Mouse (Mus musculus) embryonic facial prominence, embryonic 15.5 days (tissue): ENCODE data around the gene Tmem259. TPM values are rescaled to one million over a fixed set of nuclear protein-coding genes. Genes with fewer than 3 reads are reported as not detected.
A peak's percentile ranks its signal among the peaks of the same experiment; 100 is the strongest.

Experiments
- ATAC-seq: fragments of 200-750 bp; cut with Nextera tagmentation; 2 replicates; pipeline ENCODE4 v1.8.0; 2017; ENCODE audit warnings: low read depth, moderate TSS enrichment; ENCODE audit not compliant: insufficient number of reproducible peaks, low FRiP score, low TSS enrichment
- H3K27ac ChIP-seq: fragments of 300-500 bp; sonication (generic); replicated peaks from 2 replicates; pipeline ENCODE4 v1.5.1; 2015; ENCODE audit warnings: mild to moderate bottlenecking, inconsistent platforms
- H3K27me3 ChIP-seq: fragments of 300-500 bp; sonication (generic); 2 replicates; pipeline ENCODE4 v1.6.1; 2015; ENCODE audit warnings: inconsistent platforms
- H3K36me3 ChIP-seq: fragments of 300-500 bp; sonication (generic); 2 replicates; pipeline ENCODE4 v1.6.1; 2015; ENCODE audit warnings: mild to moderate bottlenecking, inconsistent platforms
- H3K4me1 ChIP-seq: fragments of 300-500 bp; sonication (generic); 2 replicates; pipeline ENCODE4 v1.6.1; 2015; ENCODE audit warnings: inconsistent platforms
- H3K4me2 ChIP-seq: fragments of 300-500 bp; sonication (generic); replicated peaks from 2 replicates; pipeline ENCODE4 v1.6.1; 2015; ENCODE audit warnings: mild to moderate bottlenecking, inconsistent platforms
- H3K4me3 ChIP-seq: fragments of 300-500 bp; sonication (generic); replicated peaks from 2 replicates; pipeline ENCODE4 v1.5.1; 2015; ENCODE audit warnings: mild to moderate bottlenecking, inconsistent platforms
- H3K9ac ChIP-seq: fragments of 300-500 bp; sonication (generic); 2 replicates; pipeline ENCODE4 v1.6.1; 2015; ENCODE audit warnings: inconsistent platforms
- H3K9me3 ChIP-seq: fragments of 300-500 bp; sonication (generic); replicated peaks from 2 replicates; pipeline ENCODE4 v1.6.1; 2016; ENCODE audit warnings: inconsistent platforms
- WGBS: fragments of 180-500 bp; shearing (Covaris S2); methylation state at CpG from one replicate; pipeline ENCODE4 v1.1.7; 2015; 5-methylcytosine and 5-hydroxymethylcytosine counted together
- polyA plus RNA-seq: library from polyadenylated mRNA; unstranded; fragments of >200 nt; fragmentation: Nextera tagmentation; extraction: Ambion mirVana; gene quantifications from 2 replicates; pipeline ENCODE4 v1.2.1, GENCODE M21; 2015

Tmem259 gene
- polyA plus RNA-seq, 1 experiment from 2014 or later: 23.9 TPM

DNA sequence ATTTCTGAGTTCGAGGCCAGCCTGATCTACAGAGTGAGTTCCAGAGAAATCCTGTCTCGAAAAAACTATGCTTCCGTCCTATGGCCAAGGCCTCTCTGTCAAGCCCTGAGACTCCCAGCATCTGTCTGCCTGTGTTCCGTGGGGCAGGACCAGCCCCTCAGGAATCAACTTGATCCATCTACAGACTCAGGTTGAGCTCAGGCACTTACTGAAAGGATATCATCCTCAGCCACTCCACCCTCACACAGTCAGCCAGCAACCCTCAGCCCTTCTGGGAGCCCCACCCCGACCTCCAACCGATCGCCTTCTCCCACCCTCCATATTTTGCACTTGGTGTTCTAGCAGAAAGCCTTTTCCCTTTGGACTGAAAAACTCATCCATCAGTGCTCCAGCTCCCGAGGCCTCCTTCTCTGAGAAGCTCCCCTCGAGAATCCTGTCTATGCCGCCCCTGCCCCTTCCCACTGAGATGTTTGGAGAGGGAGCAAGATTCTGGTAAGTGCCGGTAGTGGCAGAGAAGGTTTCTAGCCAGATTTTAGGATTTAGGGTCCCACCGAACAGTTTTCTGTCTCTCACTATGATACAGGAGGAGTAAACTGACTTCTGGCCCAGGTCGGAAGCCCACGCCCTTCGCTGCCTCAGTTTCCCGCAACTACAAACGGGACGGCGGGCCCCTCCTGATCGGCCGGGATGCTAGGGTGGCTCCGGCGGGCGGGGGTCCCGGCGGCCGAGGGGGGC lies 3.8 kb upstream of the Tmem259 start:
- Histone ChIP-seq H3K27ac (peak overlapping the region; percentile 99), H3K9me3 (no peaks in the 10 kb centered on the region), H3K4me1 (peaks cover 56% of the 10 kb centered on the region), H3K27me3 (no peaks in the 10 kb centered on the region), H3K9ac (peak overlapping the region; percentile 86), H3K36me3 (peaks cover 23% of the 10 kb centered on the region), H3K4me3 (peak overlapping the region; percentile 90), H3K4me2 (peak overlapping the region; percentile 93)
- 7% methylated on average over 27 of the region's 27 CpGs for WGBS
- no peak for ATAC-seq

DNA sequence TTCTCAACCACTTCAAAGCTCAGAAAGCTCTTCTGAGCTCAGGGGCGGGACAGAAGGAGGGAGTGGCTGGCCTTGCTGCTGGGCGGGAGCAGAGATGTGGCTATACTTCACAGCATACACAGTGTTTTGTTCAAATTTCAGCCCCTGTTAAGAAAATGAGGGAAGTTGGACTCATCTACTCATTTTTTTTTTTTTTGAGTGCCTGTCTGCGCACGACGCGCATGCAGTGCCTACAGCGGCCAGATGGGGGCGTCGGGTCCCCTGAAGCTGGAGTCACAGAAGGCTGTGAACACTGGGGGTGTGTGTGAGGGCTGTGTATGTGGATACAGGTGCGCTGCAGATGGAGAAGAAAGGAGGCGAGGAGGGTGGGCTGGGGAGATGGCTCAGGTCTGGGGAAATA lies 2.8 kb upstream of the Tmem259 start:
- WGBS: 2% methylated on average over 11 of the region's 11 CpGs

DNA sequence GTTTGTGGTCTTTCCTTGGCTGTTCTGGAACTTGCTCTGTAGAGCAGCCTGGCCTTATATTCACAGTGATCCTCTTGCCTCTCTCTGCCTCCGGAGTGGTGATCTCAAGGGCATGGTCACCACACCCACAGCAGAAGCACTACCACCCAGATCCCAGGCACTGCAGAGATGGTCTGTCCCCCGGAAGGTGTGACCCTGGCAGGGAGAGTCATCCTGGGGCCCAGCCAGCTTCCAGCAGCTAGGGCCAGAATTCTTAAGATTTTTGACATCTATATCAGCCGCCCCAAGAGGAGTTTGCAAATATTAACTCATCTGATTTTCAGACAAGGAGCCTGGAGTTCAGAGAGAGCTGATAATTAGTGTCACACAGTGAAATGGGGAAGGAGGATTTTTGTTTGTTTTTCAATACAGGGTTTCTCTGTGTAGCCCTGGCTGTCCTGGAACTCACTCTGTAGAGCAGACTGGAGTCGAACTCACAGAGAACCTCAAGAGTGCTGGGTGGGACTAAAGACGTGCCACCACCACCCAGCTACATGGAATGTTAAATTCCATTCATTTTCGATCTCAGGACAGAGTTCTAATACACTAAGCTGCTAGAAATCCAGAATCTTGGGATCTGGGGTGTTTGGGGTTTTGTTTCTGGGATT lies 2.2 kb upstream of the Tmem259 start:
- H3K9ac ChIP-seq: no peak overlapping the region; the same call in 1 of the 2 replicates
- H3K4me1 ChIP-seq: peaks cover 69% of the 10 kb centered on the region
- ATAC-seq: no peak
- H3K4me2 ChIP-seq: peak overlapping the region; percentile 93
- 22% methylated on average over 6 of the region's 6 CpGs for WGBS
- peak overlapping the region; percentile 99 for H3K27ac ChIP-seq
- no peaks in the 10 kb centered on the region for H3K9me3 ChIP-seq
- H3K27me3 ChIP-seq: no peaks in the 10 kb centered on the region
- H3K4me3 ChIP-seq: peak overlapping the region; percentile 90
- H3K36me3 ChIP-seq: peaks cover 7% of the 10 kb centered on the region

More for the DNA sequence above, 2.8 kb upstream of the Tmem259 start:
- Histone ChIP-seq H3K4me3 (peak overlapping the region; percentile 90), H3K4me2 (peak overlapping the region; percentile 93), H3K27ac (peak overlapping the region; percentile 99), H3K9ac (no peak overlapping the region), H3K4me1 (peaks cover 64% of the 10 kb centered on the region), H3K36me3 (peaks cover 14% of the 10 kb centered on the region), H3K9me3 (no peaks in the 10 kb centered on the region), H3K27me3 (no peaks in the 10 kb centered on the region)
- no peak for ATAC-seq

- H3K4me1 ChIP-seq: peaks cover 69% of the 10 kb centered on the region
- WGBS: 3% methylated on average over 35 of the region's 35 CpGs
Measured at GRCm38 (mm10) chr10:79985334-79986231, 1.5 kb upstream of the Tmem259 start.

GRCm38 (mm10) chr10:79984871-79985270 lies 741 bp upstream of the Tmem259 start:
- no peaks in the 10 kb centered on the region for H3K9me3 ChIP-seq
- peaks cover 68% of the 10 kb centered on the region for H3K4me1 ChIP-seq
- under 1% methylated on average over 22 of the region's 22 CpGs for WGBS
- peak; percentile 94 for ATAC-seq
- H3K36me3 ChIP-seq: peaks cover 5% of the 10 kb centered on the region; the same call in 1 of the 2 replicates
- H3K4me2 ChIP-seq: peak overlapping the region; percentile 93
- no peaks in the 10 kb centered on the region for H3K27me3 ChIP-seq
- peak overlapping the region; percentile 99 for H3K27ac ChIP-seq
- peak overlapping the region; percentile 45 for H3K9ac ChIP-seq
- peak overlapping the region; percentile 78 for H3K4me3 ChIP-seq

More at GRCm38 (mm10) chr10:79985334-79986231, 1.5 kb upstream of the Tmem259 start:
- peaks cover 5% of the 10 kb centered on the region; the same call in 1 of the 2 replicates for H3K36me3 ChIP-seq
- ATAC-seq: no peak
- peak overlapping the region; percentile 78 for H3K4me3 ChIP-seq
- no peaks in the 10 kb centered on the region for H3K9me3 ChIP-seq
- no peaks in the 10 kb centered on the region for H3K27me3 ChIP-seq
- H3K4me2 ChIP-seq: peak overlapping the region; percentile 93
- peak overlapping the region; percentile 45 for H3K9ac ChIP-seq
- peak overlapping the region; percentile 99 for H3K27ac ChIP-seq

DNA sequence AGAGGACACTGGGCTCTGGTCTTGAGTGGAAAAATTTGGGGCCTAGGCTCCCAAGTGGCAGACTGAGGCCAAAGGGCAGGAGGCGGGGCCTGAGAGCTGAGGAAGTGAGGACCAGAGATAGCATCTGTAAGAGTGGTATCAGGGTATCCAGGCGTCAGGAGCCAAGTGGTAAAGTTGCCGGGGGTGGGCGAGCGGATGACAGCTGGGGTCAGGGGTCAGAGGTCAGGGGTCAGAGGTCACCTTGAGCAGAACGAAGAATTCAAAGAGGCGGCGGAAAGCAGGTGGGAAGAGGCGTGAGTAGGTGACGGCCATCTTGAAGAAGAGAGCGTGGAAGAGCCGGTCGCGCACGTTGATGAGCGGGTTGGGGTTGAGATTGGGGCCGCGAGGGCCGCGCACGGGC lies 460 bp downstream of the Tmem259 start:
- no peak for ATAC-seq
- peaks cover 58% of the 10 kb centered on the region for H3K4me1 ChIP-seq
- no peaks in the 10 kb centered on the region for H3K9me3 ChIP-seq
- peak overlapping the region; percentile 99 for H3K27ac ChIP-seq
- H3K36me3 ChIP-seq: peaks cover 10% of the 10 kb centered on the region
- H3K9ac ChIP-seq: peak overlapping the region; percentile 85
- H3K27me3 ChIP-seq: no peaks in the 10 kb centered on the region
- peak overlapping the region; percentile 78 for H3K4me3 ChIP-seq
- WGBS: 2% methylated on average over 21 of the region's 21 CpGs
- peak overlapping the region; percentile 93 for H3K4me2 ChIP-seq

DNA sequence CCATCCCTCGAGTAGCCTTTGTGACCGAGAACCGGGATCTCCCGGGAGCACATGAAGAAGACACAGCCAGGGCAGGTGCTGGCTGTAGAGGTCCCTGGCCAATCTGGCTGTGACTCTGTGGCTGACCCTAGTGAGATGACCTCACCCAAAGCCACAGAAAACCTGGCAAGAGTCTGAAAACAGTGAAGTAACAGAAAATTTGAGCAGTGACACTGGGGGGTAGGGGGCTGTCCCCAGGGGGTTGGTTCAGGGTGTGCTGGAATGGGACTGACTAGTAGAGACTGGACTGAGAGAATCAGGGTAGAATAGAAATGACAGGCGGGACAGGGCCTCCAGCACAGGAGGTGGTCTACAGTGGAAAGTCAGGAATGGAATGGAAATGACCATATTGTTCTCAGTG lies 925 bp downstream of the Tmem259 start:
- no peak for ATAC-seq
- Histone ChIP-seq H3K27ac (peak overlapping the region; percentile 99), H3K36me3 (peaks cover 15% of the 10 kb centered on the region), H3K4me3 (peak overlapping the region; percentile 78), H3K9me3 (no peaks in the 10 kb centered on the region), H3K4me1 (peaks cover 58% of the 10 kb centered on the region), H3K9ac (peak overlapping the region; percentile 85), H3K4me2 (peak overlapping the region; percentile 93), H3K27me3 (no peaks in the 10 kb centered on the region)
- WGBS: 71% methylated on average over 5 of the region's 5 CpGs

GRCm38 (mm10) chr10:79979401-79980155 lies 4.6 kb downstream of the Tmem259 start:
- H3K4me3 ChIP-seq: no peak overlapping the region
- H3K9ac ChIP-seq: no peak overlapping the region
- 91% methylated on average over 22 of the region's 22 CpGs for WGBS
- H3K4me1 ChIP-seq: peaks cover 32% of the 10 kb centered on the region
- no peak for ATAC-seq
- no peaks in the 10 kb centered on the region for H3K27me3 ChIP-seq
- no peak overlapping the region for H3K27ac ChIP-seq
- H3K9me3 ChIP-seq: 0 out of 2 replicates have a peak, but pooled peaks cover 5% of the 10 kb centered on the region
- H3K4me2 ChIP-seq: no peak overlapping the region
- H3K36me3 ChIP-seq: peaks cover 49% of the 10 kb centered on the region

DNA sequence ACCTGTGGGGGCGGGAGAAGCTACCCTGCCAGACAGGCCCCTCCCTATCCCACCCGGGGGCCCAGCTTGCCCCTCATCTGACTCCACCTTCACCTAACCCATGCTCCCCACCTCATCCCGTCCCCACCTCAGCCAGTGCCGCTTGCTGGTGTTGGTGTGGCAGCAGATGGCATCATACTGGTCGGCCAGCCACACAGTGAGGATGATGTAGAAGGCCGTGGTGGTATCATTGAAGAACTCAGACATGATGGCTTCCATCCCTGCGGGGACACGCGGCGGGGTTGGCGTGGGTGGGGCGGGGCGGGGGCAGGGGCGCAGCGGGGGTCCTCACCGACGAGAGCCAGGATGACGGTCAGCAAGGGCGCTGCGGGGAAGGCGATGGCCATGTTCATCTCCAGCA lies 6.1 kb downstream of the Tmem259 start:
- 0 out of 2 replicates have a peak, but pooled peaks cover 5% of the 10 kb centered on the region for H3K9me3 ChIP-seq
- H3K9ac ChIP-seq: no peak overlapping the region
- 97% methylated on average over 21 of the region's 21 CpGs for WGBS
- no peak overlapping the region for H3K27ac ChIP-seq
- no peak overlapping the region for H3K4me2 ChIP-seq
- no peak overlapping the region for H3K4me3 ChIP-seq
- peaks cover 56% of the 10 kb centered on the region for H3K36me3 ChIP-seq
- ATAC-seq: no peak
- peaks cover 25% of the 10 kb centered on the region for H3K4me1 ChIP-seq
- H3K27me3 ChIP-seq: no peaks in the 10 kb centered on the region

- Histone ChIP-seq H3K4me2 (no peak overlapping the region), H3K4me1 (peaks cover 18% of the 10 kb centered on the region), H3K27me3 (no peaks in the 10 kb centered on the region), H3K9ac (no peak overlapping the region), H3K36me3 (peaks cover 56% of the 10 kb centered on the region), H3K27ac (no peak overlapping the region), H3K9me3 (0 out of 2 replicates have a peak, but pooled peaks cover 5% of the 10 kb centered on the region), H3K4me3 (no peak overlapping the region)
- 87% methylated on average over 28 of the region's 28 CpGs for WGBS
- ATAC-seq: no peak
Measured at GRCm38 (mm10) chr10:79977324-79977723, 6.8 kb downstream of the Tmem259 start.
